Mouse (Mus musculus): ENCODE measurements at regions not wholly inside any gene's neighbourhood (a gene's known extent, or its start where the extent isn't known, plus 50 kb on each side); places are given as distances from the start of the nearest gene placed in this dataset.
A peak's percentile ranks its signal among the peaks of the same experiment; 100 is the strongest.

DNA sequence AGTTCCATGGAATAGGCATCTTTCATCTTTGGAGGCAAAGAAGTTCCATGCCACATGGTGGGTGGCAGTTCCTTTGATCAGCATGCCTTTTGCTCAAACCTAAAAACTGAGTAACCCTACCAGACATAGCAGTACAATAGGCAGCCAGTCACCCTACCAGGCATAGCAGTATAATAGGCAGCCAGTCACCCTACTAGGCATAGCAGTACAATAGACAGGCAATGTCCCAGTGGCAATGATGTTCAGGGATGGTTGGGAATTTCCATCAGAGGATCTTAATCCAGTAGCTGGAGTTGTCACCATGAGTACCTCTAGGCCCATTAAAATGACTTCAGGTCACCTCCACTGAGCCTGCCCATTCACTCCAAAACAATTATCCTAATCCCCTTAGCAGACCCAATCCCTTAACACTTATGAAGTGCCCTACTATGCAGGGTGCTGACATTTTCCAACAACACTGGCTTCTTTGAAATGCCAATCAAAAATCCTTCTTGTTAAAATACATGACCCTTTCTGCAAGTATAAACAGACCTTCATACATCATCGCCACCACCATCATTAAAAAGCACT lies 523.5 kb upstream of the Mpdz start:
- DNase-seq, result no peak

GRCm38 (mm10) chr4:81963112-81963511 lies 520.5 kb upstream of the Mpdz start:
- DNase-seq, result no peak

DNA sequence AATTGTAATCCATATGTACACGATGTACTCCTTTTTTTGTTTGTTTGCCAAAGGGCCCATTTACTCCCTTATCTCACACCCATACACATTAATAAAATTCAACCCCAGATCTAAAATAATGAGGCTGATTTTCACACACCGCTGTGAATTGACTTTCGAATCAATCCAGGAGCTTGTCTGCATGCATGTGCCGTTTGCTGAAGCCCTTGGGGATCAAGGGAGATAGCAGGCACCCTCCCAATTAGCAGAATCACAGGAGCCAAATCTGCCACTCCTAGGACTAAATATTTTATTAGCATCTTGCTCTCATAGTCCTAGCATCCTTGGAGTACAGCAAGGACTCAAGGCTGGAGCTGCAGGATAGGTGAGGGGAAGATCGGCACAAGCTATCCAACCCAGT lies 520.0 kb upstream of the Mpdz start:
- no peak for DNase-seq

DNA sequence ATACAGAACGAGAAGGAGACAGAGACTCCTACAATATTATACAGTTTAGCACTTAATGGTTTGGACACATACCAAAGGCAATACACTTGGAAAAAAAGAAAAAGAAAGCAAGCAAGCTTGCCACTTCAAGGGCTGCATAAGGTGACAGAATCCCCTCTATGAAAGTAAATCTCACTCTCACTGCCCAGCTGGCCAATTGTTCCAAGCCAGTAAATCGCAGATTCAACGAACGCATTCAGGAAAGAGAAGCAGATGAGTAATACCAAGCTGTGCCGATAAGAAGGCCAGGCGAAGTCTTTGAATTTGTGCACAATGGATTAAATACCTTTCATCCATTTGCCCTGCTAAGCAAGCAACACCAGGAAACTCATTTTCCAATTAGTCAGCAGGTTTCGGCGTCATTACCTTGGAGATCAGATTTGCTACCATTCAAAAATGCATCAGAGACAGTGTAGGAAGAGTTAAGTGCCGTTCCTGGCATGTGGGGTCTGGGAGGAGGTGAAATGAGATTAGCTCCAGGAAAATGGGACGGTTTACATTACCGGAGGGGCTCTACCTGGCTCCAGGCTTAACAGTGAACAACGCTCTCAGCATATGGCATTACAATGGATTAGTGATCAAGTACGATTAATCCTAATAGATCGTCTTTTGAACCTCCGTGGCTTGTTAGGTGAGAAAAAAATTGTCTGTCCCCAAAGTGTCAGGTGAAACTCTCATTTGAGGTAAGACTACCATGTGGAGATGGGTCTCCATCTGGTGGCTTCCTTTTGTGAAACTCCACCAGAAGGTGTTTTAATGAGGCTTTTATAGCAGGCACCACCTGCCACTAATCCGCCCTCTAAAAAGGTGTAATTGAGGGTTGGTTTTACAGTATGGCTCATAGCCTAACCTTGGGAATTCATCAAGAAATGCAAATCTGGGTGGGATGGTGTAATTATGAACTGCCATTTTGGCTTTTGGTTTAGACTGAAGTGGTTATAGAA lies 518.2 kb upstream of the Mpdz start:
- DNase-seq, result no peak

- DNase-seq, result no peak
Measured at GRCm38 (mm10) chr4:81956926-81957694, 514.5 kb upstream of the Mpdz start.

DNA sequence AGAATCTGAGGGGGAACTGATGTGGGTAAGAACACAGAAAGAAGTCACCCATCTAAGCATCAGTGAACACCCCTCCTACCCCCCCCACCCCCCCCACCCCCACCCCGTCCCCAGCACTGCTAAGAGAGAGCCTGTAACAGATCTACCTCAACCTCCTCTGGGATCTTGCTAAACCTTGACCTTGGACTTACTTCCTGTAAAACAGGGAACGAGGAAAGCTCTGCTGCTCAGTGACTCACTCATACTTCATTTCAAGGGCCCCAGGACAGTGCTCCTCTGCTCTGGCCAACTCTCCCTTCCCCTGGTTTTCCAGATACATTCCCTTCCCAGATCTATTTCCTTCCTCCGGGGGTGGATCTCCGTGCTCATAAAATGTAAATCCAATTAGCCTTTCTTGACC lies 510.4 kb upstream of the Mpdz start:
- no peak for DNase-seq

DNA sequence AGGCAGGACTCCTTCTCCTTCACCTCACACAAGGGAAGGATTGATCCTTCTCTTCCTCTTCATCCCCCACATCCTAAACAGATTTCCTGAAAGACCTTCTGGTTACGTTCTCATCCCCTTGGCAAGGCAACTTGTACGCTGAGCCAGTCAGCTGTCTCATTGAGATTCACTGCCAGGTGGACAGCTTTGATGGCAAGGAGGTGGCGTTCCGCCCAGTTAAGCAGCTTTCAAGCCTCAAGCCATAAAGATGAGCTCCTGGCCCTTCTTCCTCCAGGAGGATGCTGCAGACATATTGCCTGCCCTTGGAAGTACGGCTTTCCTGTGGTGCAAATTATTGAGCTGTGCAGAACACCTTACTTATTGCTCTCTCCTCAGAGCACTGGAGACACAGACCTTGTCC lies 494.8 kb upstream of the Mpdz start:
- DNase-seq, result no peak

DNA sequence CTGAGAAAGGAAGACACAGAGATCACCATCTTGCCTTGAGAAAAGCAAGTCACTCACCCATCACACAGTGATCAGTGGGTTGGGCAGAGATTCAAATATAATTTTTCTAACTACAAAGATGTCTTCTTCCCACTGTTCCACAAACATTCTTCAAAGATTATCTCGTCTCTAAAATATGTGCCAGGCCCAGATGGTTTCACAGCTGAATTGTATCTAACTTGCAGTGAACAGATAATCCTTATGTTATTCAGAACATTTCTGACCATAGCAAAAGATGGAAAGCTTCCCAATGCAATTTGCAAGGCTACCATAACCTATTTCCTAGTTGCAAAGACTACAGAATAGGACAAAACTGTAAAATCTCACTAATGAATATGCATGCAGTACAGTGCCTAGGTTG lies 488.3 kb upstream of the Mpdz start:
- DNase-seq, result no peak

GRCm38 (mm10) chr4:81928581-81929244 lies 486.1 kb upstream of the Mpdz start:
- DNase-seq, result no peak

- no peak for DNase-seq
Measured at GRCm38 (mm10) chr4:81927176-81927714, 484.6 kb upstream of the Mpdz start.

GRCm38 (mm10) chr4:81926662-81927141 lies 484.1 kb upstream of the Mpdz start:
- DNase-seq, result no peak

- no peak for DNase-seq
Measured at GRCm38 (mm10) chr4:81925611-81926010, 483.0 kb upstream of the Mpdz start.

GRCm38 (mm10) chr4:81924120-81924519 lies 481.5 kb upstream of the Mpdz start:
- no peak for DNase-seq

DNA sequence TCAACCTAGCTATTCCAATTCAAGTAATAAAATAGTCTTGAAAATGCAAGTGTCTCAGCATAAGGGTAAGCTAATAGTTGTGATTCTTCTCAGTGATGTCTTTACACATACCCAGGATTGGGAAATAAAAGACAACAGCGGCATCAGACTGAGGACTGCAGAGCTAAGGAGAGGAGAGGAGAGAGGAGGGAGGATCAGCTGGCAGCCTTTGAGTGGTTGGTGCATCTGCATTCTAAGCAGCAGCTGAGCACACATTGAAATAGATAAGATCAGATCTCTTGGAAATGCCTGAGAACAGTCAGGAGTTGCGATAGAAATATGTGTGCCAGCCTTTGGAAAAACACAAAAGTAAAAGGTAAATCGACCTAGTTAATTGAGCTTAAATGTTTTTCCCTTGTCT lies 480.3 kb upstream of the Mpdz start:
- no peak for DNase-seq

GRCm38 (mm10) chr4:81914971-81915370 lies 472.4 kb upstream of the Mpdz start:
- no peak for DNase-seq

GRCm38 (mm10) chr4:81913296-81913695 lies 470.7 kb upstream of the Mpdz start:
- peak; percentile 24 for DNase-seq

- peak; percentile 16 for DNase-seq
Measured at GRCm38 (mm10) chr4:81912653-81913052, 470.0 kb upstream of the Mpdz start.

DNA sequence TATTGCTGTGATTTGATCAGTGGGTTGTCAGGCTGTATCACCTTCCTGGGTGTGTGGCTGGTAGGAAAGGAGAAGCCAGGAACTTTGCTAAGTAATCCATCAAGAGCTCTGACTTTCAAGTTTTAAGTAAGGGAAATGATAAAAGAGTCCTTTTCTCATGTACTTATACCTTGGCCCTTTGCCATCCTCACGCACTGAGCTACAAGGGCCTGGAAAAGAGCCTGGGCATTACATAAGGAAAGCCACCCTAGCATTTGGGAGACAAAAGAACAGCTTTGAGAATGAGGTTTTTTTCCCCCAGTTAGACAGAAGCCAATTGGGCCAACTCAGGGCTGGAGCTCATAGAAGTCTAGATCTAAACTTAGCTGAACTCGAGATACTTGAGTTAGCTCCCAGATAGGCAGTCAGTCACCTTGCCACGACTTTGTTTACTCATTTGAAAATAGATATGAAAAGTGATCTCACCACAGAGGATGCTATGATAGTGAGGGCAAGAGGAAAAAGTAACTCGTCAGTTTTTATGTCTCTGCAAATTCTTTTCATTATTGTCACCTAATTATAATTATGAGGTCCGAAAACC lies 457.4 kb upstream of the Mpdz start:
- no peak for DNase-seq

DNA sequence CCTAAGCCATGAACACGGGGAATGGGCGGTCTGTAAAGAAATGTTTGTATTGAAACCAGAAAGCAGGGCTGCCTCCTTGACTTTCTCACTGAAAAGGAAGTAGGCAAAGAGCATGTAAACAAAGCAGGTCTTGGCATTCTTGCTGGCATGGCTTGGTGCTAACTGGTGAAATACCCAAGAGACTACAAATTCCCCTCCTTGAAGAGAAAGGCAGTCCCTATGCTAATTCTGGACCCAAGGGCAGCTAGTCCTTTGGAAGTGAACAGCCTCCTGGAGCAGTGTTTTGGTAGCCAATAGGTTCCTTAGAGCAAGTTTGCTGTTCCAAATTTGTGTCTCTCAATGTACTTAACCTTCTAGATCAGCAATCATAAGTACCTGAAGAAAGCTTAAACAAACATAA lies 456.0 kb upstream of the Mpdz start:
- DNase-seq, result no peak

DNA sequence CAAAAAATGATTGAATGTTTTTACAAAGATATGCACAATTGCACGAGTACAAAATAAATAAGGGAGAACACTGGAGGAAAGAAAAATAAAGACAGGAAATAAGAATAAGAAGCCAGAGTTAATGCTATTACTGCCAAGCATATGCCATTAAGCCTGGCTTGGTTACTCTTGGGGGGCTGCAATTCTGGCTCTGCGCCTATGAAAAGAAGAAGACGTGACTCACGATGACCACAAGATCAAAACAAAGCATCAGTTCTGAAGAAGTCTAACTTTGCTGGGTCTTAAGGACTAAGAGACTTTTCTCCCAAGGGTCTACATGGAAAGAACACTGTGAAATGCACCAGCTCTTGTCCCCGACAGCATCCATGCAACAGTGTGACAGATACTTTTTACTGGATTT lies 454.8 kb upstream of the Mpdz start:
- no peak for DNase-seq

- DNase-seq, result no peak
Measured at GRCm38 (mm10) chr4:81868941-81869340, 426.3 kb upstream of the Mpdz start.
